Comparison of ENCODE assay signal across 32 mouse cellular contexts in the genomic region with DNA sequence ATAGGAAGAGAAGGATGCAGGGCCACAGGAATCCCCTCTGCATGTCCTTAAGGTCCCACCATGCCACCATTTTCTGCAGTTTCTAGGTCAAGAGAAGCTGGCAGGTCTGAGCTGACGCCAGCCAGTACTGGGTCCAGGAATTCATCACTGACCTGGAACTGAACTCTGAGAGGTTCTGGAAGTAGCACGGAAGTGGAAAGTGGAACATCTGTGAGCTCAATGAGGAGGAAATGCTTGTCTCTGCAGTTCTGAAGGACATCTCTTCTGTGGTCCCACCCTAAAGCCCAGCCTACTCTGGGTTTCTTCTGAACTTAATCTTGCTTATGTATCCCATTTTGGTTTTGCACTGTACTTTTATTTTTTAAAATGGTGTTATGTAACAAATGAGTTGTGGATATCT. TPM values are rescaled to one million over a fixed set of nuclear protein-coding genes. Genes with fewer than 3 reads are reported as not detected.
DNase-seq lines count a peak whose midpoint lies in the region; ATAC-seq and TF ChIP-seq lines count a peak whose summit lies in the region.
"Had no signal": no experiment of that assay in that cellular context is flagged by ENCODE, and none has a peak within 500 bp of the region (broad histone marks: within the 10 kb centered on the region; RNA-seq: fewer than 3 reads in every experiment).

No protein-coding gene starts in this region.

- no peak for TF ChIP-seq EP300 in heart, adult 2 months (IDR thresholded peaks at IDR 0.05; ENCODE audit: insufficient read depth, low read depth, low read length)
- peak; percentile 45; the same call in 1 of the 2 replicates for TF ChIP-seq EP300 in liver, postnatal 0 days (IDR thresholded peaks at IDR 0.05; ENCODE audit: low read depth)

- peak; percentile 33; the same call in 1 of the 2 replicates for ATAC-seq in liver, postnatal 0 days
- no peak for ATAC-seq in liver, embryonic 12.5 days
- ATAC-seq: CD4-positive, CD25-positive, alpha-beta regulatory T cell, adult 4 months; forebrain, embryonic 13.5 days; forebrain, embryonic 16.5 days had no signal

- no peaks in the 10 kb centered on the region for H3K27me3 ChIP-seq in heart, adult 2 months (ENCODE audit: control insufficient read depth, insufficient read depth, low read length)
- H3K27me3 ChIP-seq in liver, postnatal 0 days (ENCODE audit: insufficient read depth, low read length): no peaks in the 10 kb centered on the region
- H3K27me3 ChIP-seq in liver, embryonic 12.5 days (replicated peaks): no peaks in the 10 kb centered on the region
- H3K27me3 ChIP-seq in small intestine, adult 2 months (ENCODE audit: control insufficient read depth, insufficient read depth, low read length): no peaks in the 10 kb centered on the region
- H3K27me3 ChIP-seq: forebrain, embryonic 13.5 days; heart, embryonic 13.5 days had no signal

- no peak for TF ChIP-seq POLR2A in heart, adult 2 months (IDR thresholded peaks at IDR 0.05; ENCODE audit: insufficient read depth, low read depth, low read length)
- no peak for TF ChIP-seq POLR2A in small intestine, adult 2 months (IDR thresholded peaks at IDR 0.05; ENCODE audit: low read depth, low read length)

- peaks cover 1% of the 10 kb centered on the region; the same call in 1 of the 2 replicates for H3K4me1 ChIP-seq in heart, adult 2 months (ENCODE audit: control insufficient read depth, insufficient read depth, low read length)
- H3K4me1 ChIP-seq in liver, postnatal 0 days (ENCODE audit: insufficient read depth): no peaks in the 10 kb centered on the region
- no peaks in the 10 kb centered on the region for H3K4me1 ChIP-seq in liver, embryonic 12.5 days
- H3K4me1 ChIP-seq in brown adipose tissue, adult 24 weeks (ENCODE audit: control insufficient read depth, insufficient read depth, insufficient read length, low read length): no peaks in the 10 kb centered on the region
- no peaks in the 10 kb centered on the region for H3K4me1 ChIP-seq in small intestine, adult 2 months (ENCODE audit: control insufficient read depth, insufficient read depth, insufficient read length, low read length)

- no peaks in the 10 kb centered on the region for H3K36me3 ChIP-seq in heart, adult 2 months (ENCODE audit: control insufficient read depth, insufficient read depth, low read length)
- H3K36me3 ChIP-seq in liver, postnatal 0 days (replicated peaks; ENCODE audit: insufficient read depth, low read length): no peaks in the 10 kb centered on the region
- H3K36me3 ChIP-seq in liver, embryonic 12.5 days: no peaks in the 10 kb centered on the region
- no peaks in the 10 kb centered on the region for H3K36me3 ChIP-seq in small intestine, adult 2 months (ENCODE audit: control insufficient read depth, insufficient read depth, low read length)
- H3K36me3 ChIP-seq: forebrain, embryonic 10.5 days; heart, embryonic 10.5 days; heart, embryonic 13.5 days had no signal

- no peak overlapping the region for H3K4me2 ChIP-seq in liver, postnatal 0 days (ENCODE audit: low read depth, low read length)
- no peak overlapping the region for H3K4me2 ChIP-seq in liver, embryonic 12.5 days
- H3K4me2 ChIP-seq: forebrain, embryonic 13.5 days; heart, embryonic 13.5 days; hindbrain, embryonic 14.5 days had no signal

- H3K4me3 ChIP-seq in heart, adult 2 months: no peak overlapping the region
- H3K4me3 ChIP-seq in liver, postnatal 0 days (ENCODE audit: low read depth, low read length): no peak overlapping the region
- H3K4me3 ChIP-seq in liver, embryonic 12.5 days: no peak overlapping the region
- H3K4me3 ChIP-seq in brown adipose tissue, adult 24 weeks (ENCODE audit: insufficient read depth, low read depth, low read length): no peak overlapping the region
- H3K4me3 ChIP-seq in small intestine, adult 2 months (ENCODE audit: low read depth, low read length): no peak overlapping the region
- H3K4me3 ChIP-seq: forebrain, embryonic 10.5 days; forebrain, embryonic 13.5 days; heart, embryonic 10.5 days; heart, embryonic 13.5 days had no signal

- no peaks in the 10 kb centered on the region for H3K9me3 ChIP-seq in liver, postnatal 0 days (ENCODE audit: low read length)
- H3K9me3 ChIP-seq in liver, embryonic 12.5 days (replicated peaks): no peaks in the 10 kb centered on the region
- H3K9me3 ChIP-seq: forebrain, embryonic 10.5 days; forebrain, embryonic 13.5 days; heart, embryonic 10.5 days; heart, embryonic 13.5 days had no signal

- no peak overlapping the region for H3K27ac ChIP-seq in heart, adult 2 months
- H3K27ac ChIP-seq in liver, postnatal 0 days (ENCODE audit: low read depth): no peak overlapping the region
- no peak overlapping the region for H3K27ac ChIP-seq in liver, embryonic 12.5 days
- peak overlapping the region; percentile 62 for H3K27ac ChIP-seq in brown adipose tissue, adult 24 weeks (replicated peaks; ENCODE audit: low read depth, low read length)
- peak overlapping the region; percentile 31 for H3K27ac ChIP-seq in small intestine, adult 2 months (ENCODE audit: insufficient read depth, low read depth, low read length)
- H3K27ac ChIP-seq: forebrain, embryonic 10.5 days; forebrain, embryonic 13.5 days; heart, embryonic 10.5 days; heart, embryonic 13.5 days; hindbrain, embryonic 14.5 days had no signal

- no peak overlapping the region for H3K9ac ChIP-seq in heart, adult 2 months (ENCODE audit: low read depth, low read length)
- no peak overlapping the region for H3K9ac ChIP-seq in liver, postnatal 0 days (replicated peaks)
- no peak overlapping the region for H3K9ac ChIP-seq in liver, embryonic 12.5 days
- H3K9ac ChIP-seq: forebrain, embryonic 13.5 days; heart, embryonic 13.5 days; hindbrain, embryonic 14.5 days had no signal

- no peak for TF ChIP-seq CTCF in heart, adult 2 months (IDR thresholded peaks at IDR 0.05)
- TF ChIP-seq CTCF in liver, postnatal 0 days (IDR thresholded peaks at IDR 0.05; ENCODE audit: low read depth): no peak
- no peak for TF ChIP-seq CTCF in small intestine, adult 2 months (IDR thresholded peaks at IDR 0.05; ENCODE audit: extremely low read depth, insufficient read length, insufficient replicate concordance, low read depth, low read length)

- DNase-seq in heart, adult 11 months: peak; percentile 94
- DNase-seq in heart, adult 2 months: no peak
- DNase-seq in liver, postnatal 0 days: no peak
- DNase-seq in layer of hippocampus, adult 18-20 months (ENCODE audit: low spot score in 2 of 2): no peak
- no peak for DNase-seq in cerebellum, adult 11 months
- DNase-seq: adrenal gland, adult 8-10 months; adrenal gland, postnatal 25 days; cerebellum, adult 11-12 months; cerebellum, adult 8-10 months; cerebellum, postnatal 14 days; heart, postnatal 14 days; heart, postnatal 4 days had no signal

- intact Hi-C loops in heart, adult 2 months (cut with DNase I): loop anchor here (5.0 to 10.0 kb wide), 2 partner anchors 74 to 104 kb away; no protein-coding TSS in a partner anchor

- no peaks in the 10 kb centered on the region for H3K79me2 ChIP-seq in heart, adult 2 months (replicated peaks; ENCODE audit: control insufficient read depth, insufficient read depth, low read length)

- WGBS in heart, adult 2 months: 33% methylated on average over 2 of the region's 2 CpGs
- WGBS in liver, postnatal 0 days (ENCODE audit: insufficient replicate concordance): 52% methylated on average over 2 of the region's 2 CpGs
- WGBS in liver, embryonic 12.5 days (ENCODE audit: insufficient replicate concordance): 56% methylated on average over 2 of the region's 2 CpGs
- WGBS in small intestine, adult 2 months: 71% methylated on average over 2 of the region's 2 CpGs

RNA-seq across cellular contexts. Expression of a gene that starts 14.4 kb away (rescaled TPM):
- not detected for total RNA-seq in heart, adult 2 months (2021)
- not detected in 2 replicates for polyA plus RNA-seq in heart, adult 2 months (2012; rRNA removed)
- not detected in 2 replicates for polyA plus RNA-seq in liver, postnatal 0 days (2015; fragmentation: Nextera tagmentation; extraction: Ambion mirVana)
- polyA plus RNA-seq in liver, embryonic 12.5 days (2016; fragmentation: Nextera tagmentation; extraction: Ambion mirVana): not detected in 2 replicates
- polyA plus RNA-seq in brown adipose tissue, adult 24 weeks (2012; ENCODE audit: insufficient read depth, insufficient read length, missing spikeins): not detected in 2 replicates
- not detected in 2 replicates for polyA plus RNA-seq in small intestine, adult 2 months (2012; rRNA removed)
- not detected for total RNA-seq in layer of hippocampus, adult 18-20 months (2021)
- total RNA-seq: adrenal gland, adult 8-10 months; adrenal gland, postnatal 25 days; gastrocnemius, adult 18-20 months; gastrocnemius, postnatal 4 days; heart, adult 18-20 months; heart, postnatal 14 days; heart, postnatal 4 days; MEL had no signal
- polyA plus RNA-seq: C2C12; CD4-positive, CD25-positive, alpha-beta regulatory T cell, adult 4 months; embryonic facial prominence, embryonic 11.5 days; embryonic facial prominence, embryonic 14.5 days; forebrain, embryonic 10.5 days; forebrain, embryonic 13.5 days; forebrain, embryonic 16.5 days; heart, embryonic 10.5 days; heart, embryonic 13.5 days; heart, embryonic 16.5 days; hindbrain, embryonic 11.5 days; hindbrain, embryonic 14.5 days; intestine, embryonic 16.5 days had no signal

RNA-seq across cellular contexts. Expression of a gene that starts 18.1 kb away (rescaled TPM):
- total RNA-seq in heart, adult 2 months (2021): not detected
- polyA plus RNA-seq in heart, adult 2 months (2012; rRNA removed): 0.59 and 0.92 TPM in 2 replicates
- polyA plus RNA-seq in liver, postnatal 0 days (2015; fragmentation: Nextera tagmentation; extraction: Ambion mirVana): 1.3 TPM in 2 replicates
- 1.6 and 2.0 TPM in 2 replicates for polyA plus RNA-seq in liver, embryonic 12.5 days (2016; fragmentation: Nextera tagmentation; extraction: Ambion mirVana)
- polyA plus RNA-seq in brown adipose tissue, adult 24 weeks (2012; ENCODE audit: insufficient read depth, insufficient read length, missing spikeins): 1.5 and 4.1 TPM in 2 replicates
- 3.6 and 5.0 TPM in 2 replicates for polyA plus RNA-seq in small intestine, adult 2 months (2012; rRNA removed)
- total RNA-seq in layer of hippocampus, adult 18-20 months (2021): not detected
- total RNA-seq: gastrocnemius, adult 18-20 months; gastrocnemius, postnatal 4 days; heart, adult 18-20 months; heart, postnatal 14 days; MEL had no signal
- polyA plus RNA-seq: C2C12; CD4-positive, CD25-positive, alpha-beta regulatory T cell, adult 4 months had no signal

RNA-seq across cellular contexts. Expression of a gene that starts 31.3 kb away (rescaled TPM):
- not detected for total RNA-seq in heart, adult 2 months (2021)
- polyA plus RNA-seq in heart, adult 2 months (2012; rRNA removed): 0.61 and 1.00 TPM in 2 replicates
- polyA plus RNA-seq in liver, postnatal 0 days (2015; fragmentation: Nextera tagmentation; extraction: Ambion mirVana): 1.6 and 1.8 TPM in 2 replicates
- 0.85 and 0.99 TPM in 2 replicates for polyA plus RNA-seq in liver, embryonic 12.5 days (2016; fragmentation: Nextera tagmentation; extraction: Ambion mirVana)
- 3.8 TPM in 1 of 2 replicates, not detected in the other for polyA plus RNA-seq in brown adipose tissue, adult 24 weeks (2012; ENCODE audit: insufficient read depth, insufficient read length, missing spikeins)
- 2.6 and 10.0 TPM in 2 replicates for polyA plus RNA-seq in small intestine, adult 2 months (2012; rRNA removed)
- total RNA-seq in layer of hippocampus, adult 18-20 months (2021): not detected
- total RNA-seq: adrenal gland, postnatal 25 days; gastrocnemius, adult 18-20 months; heart, adult 18-20 months; heart, postnatal 14 days; heart, postnatal 4 days; MEL had no signal
- polyA plus RNA-seq: C2C12; embryonic facial prominence, embryonic 11.5 days; forebrain, embryonic 16.5 days; heart, embryonic 10.5 days had no signal

RNA-seq across cellular contexts. Expression of a gene that starts 38.2 kb away (rescaled TPM):
- 10 to 100 TPM; 21.5 to 25.4 TPM for total RNA-seq in heart, adult 2 months (2021)
- 13.0 and 14.1 TPM in 2 replicates for polyA plus RNA-seq in heart, adult 2 months (2012; rRNA removed)
- polyA plus RNA-seq in liver, postnatal 0 days (2015; fragmentation: Nextera tagmentation; extraction: Ambion mirVana): 46.9 and 55.2 TPM in 2 replicates
- 8.0 and 8.8 TPM in 2 replicates for polyA plus RNA-seq in liver, embryonic 12.5 days (2016; fragmentation: Nextera tagmentation; extraction: Ambion mirVana)
- 21.1 and 56.5 TPM in 2 replicates for polyA plus RNA-seq in brown adipose tissue, adult 24 weeks (2012; ENCODE audit: insufficient read depth, insufficient read length, missing spikeins)
- 11.0 and 32.1 TPM in 2 replicates for polyA plus RNA-seq in small intestine, adult 2 months (2012; rRNA removed)
- 1 to 10 TPM; 2.8 to 2.9 TPM for total RNA-seq in layer of hippocampus, adult 18-20 months (2021)
- total RNA-seq: MEL had no signal
- polyA plus RNA-seq: C2C12; CD4-positive, CD25-positive, alpha-beta regulatory T cell, adult 4 months had no signal

RNA-seq across cellular contexts. Expression of a gene that starts 52.6 kb away (rescaled TPM):
- total RNA-seq in heart, adult 2 months (2021): 10 to 100 TPM; 12.6 to 13.7 TPM
- 4.3 and 6.7 TPM in 2 replicates for polyA plus RNA-seq in heart, adult 2 months (2012; rRNA removed)
- polyA plus RNA-seq in liver, postnatal 0 days (2015; fragmentation: Nextera tagmentation; extraction: Ambion mirVana): 92.6 and 107 TPM in 2 replicates
- polyA plus RNA-seq in liver, embryonic 12.5 days (2016; fragmentation: Nextera tagmentation; extraction: Ambion mirVana): 9.7 and 11.9 TPM in 2 replicates
- 11.4 and 13.7 TPM in 2 replicates for polyA plus RNA-seq in brown adipose tissue, adult 24 weeks (2012; ENCODE audit: insufficient read depth, insufficient read length, missing spikeins)
- 1.2 and 3.7 TPM in 2 replicates for polyA plus RNA-seq in small intestine, adult 2 months (2012; rRNA removed)
- total RNA-seq in layer of hippocampus, adult 18-20 months (2021): 1 to 10 TPM; 2.4 to 5.0 TPM
- polyA plus RNA-seq: CD4-positive, CD25-positive, alpha-beta regulatory T cell, adult 4 months had no signal

Comparison
In these comparisons a context has a peak if more than half of its experiments do, and no peak if none do; other contexts are left out.
1. H3K27ac ChIP-seq: peak in brown adipose tissue, adult 24 weeks (single experiment) and small intestine, adult 2 months (single experiment); none in heart, adult 2 months (single experiment), liver, postnatal 0 days (single experiment) and liver, embryonic 12.5 days (single experiment).